Mouse (Mus musculus) lung, adult 2 months (tissue): ENCODE measurements around the gene Traf3ip1. TPM values are rescaled to one million over a fixed set of nuclear protein-coding genes. Genes with fewer than 3 reads are reported as not detected.

Experiments
- DNase-seq: peaks from one replicate; pipeline ENCODE4 v3.0.0; 2022
- H3K4me1 ChIP-seq: fragments of 200-500 bp; 2 replicates; pipeline ENCODE4 v1.6.1; 2011; ENCODE audit warnings: low read length; ENCODE audit not compliant: control insufficient read depth, insufficient read depth
- H3K4me3 ChIP-seq: fragments of 200-500 bp; replicated peaks from 2 replicates; pipeline ENCODE3; 2011; ENCODE audit warnings: low read depth, mild to moderate bottlenecking, control low read depth, low read length; ENCODE audit errors: extremely low read depth
- CTCF ChIP-seq: fragments of 200-500 bp; IDR thresholded peaks from 2 replicates; pipeline ENCODE4 v1.5.1; 2011; ENCODE audit warnings: mild to moderate bottlenecking, low read length, control low read depth; ENCODE audit not compliant: insufficient read depth
- POLR2A ChIP-seq: fragments of 200-500 bp; IDR thresholded peaks from 2 replicates; pipeline ENCODE4 v1.6.1; 2011; ENCODE audit warnings: low read depth, mild to moderate bottlenecking, control low read depth, low read length, borderline replicate concordance; ENCODE audit errors: extremely low read depth
- WGBS: fragments of 180-500 bp; shearing (Covaris S2); methylation state at CpG from one replicate; pipeline ENCODE4 v1.1.7; 2018; 5-methylcytosine and 5-hydroxymethylcytosine counted together
- polyA plus RNA-seq: library from polyadenylated mRNA; depleted of rRNA; stranded (reverse); fragments of >200 nt; gene quantifications from 2 replicates; pipeline ENCODE4 v1.2.3, GENCODE M21; 2012

Traf3ip1 gene
- polyA plus RNA-seq, 1 experiment, result 20.2 TPM

DNA sequence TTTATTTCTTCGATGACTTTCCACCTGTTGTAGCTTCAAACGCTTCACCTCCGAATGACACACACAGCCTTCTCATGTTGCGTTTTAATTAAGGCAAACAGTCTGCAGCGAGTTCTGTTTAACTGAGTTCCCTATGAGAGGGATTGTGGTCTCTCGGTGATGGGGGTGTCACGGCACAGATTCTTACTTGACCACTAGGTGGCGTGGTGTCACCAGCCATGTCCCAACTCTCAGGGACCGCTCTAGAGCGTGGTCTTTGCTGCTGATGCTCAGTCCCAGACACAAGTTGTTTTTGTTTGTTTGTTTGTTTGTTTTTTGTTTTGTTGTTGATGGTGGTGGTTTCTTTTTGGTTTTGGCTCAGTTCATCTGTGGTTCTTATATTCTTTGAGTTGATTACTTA, 29.3 kb downstream of the Traf3ip1 start:
- WGBS, result 15% methylated on average over 10 of the region's 10 CpGs
- Histone ChIP-seq H3K4me1 (no peaks in the 10 kb centered on the region), H3K4me3 (no peak overlapping the region)
- DNase-seq, result peak; percentile 43
- TF ChIP-seq CTCF, result peak; percentile 97
- no peak for TF ChIP-seq POLR2A

DNA sequence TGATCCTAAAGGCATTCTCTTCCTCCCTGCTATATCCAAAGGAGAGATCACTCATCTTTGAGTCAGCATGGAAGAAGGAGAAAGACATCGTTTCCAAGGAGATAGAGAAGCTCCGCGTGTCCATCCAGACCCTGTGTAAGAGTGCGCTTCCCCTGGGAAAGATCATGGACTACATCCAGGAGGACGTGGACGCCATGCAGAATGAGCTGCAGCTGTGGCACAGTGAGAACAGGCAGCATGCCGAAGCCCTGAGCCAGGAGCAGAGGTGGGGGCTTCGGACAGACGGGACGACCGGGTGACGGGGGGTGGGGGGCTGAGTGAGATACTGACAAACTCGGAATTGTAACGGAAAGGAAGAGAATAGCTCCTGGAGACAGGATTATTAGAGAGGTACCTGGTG, 31.4 kb downstream of the Traf3ip1 start:
- TF ChIP-seq POLR2A, result no peak
- no peak for TF ChIP-seq CTCF
- no peaks in the 10 kb centered on the region for H3K4me1 ChIP-seq
- no peak overlapping the region for H3K4me3 ChIP-seq
- WGBS, result 91% methylated on average over 14 of the region's 14 CpGs
- DNase-seq, result no peak

DNA sequence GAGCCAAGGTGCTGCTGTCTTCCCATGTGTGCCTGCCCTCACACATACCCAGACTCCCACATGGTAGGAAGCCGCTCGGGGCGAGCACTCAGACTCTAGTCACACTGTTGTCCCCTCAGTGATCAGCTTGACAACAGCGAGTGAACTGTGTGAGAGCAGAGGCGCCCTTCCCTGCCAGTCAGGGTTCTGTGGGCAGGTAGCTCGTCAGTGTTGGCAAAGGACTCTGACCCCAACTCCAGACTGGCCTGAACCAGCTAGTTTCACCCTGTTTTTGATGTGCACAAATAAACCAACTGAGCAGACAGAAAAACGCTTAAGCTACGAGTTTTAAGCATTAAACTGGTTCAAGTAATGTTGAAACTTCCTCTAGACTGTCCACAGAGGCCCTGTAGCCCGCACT, 35.7 kb downstream of the Traf3ip1 start:
- no peaks in the 10 kb centered on the region for H3K4me1 ChIP-seq

DNA sequence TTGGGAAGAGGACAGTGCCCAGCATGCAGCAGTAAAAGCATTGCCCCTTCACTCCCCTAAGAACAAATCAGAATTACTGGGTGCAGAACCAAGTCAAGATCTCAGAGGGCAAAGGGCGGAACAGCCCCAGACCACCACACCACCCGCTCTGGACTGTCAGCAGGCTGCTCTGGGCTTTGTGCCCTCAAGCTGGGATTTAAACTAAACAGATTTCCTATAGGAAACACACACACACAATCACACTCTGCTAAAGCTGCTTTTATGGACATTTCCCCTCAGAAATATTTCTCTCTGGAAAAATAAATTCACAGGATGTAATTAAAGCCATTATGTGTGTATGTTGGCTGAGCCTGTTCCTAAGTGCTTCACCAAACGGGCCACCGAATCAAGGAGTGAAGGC, 37.8 kb downstream of the Traf3ip1 start:
- Histone ChIP-seq H3K4me3 (no peak overlapping the region), H3K4me1 (no peaks in the 10 kb centered on the region)
- TF ChIP-seq POLR2A (no peak), CTCF (no peak)
- 82% methylated on average over 4 of the region's 4 CpGs for WGBS
- DNase-seq, result no peak

More for the DNA sequence above, 35.7 kb downstream of the Traf3ip1 start:
- no peak for DNase-seq
- H3K4me3 ChIP-seq, result no peak overlapping the region
- no peak for TF ChIP-seq CTCF
- TF ChIP-seq POLR2A, result no peak
- WGBS, result 91% methylated on average over 9 of the region's 9 CpGs

DNA sequence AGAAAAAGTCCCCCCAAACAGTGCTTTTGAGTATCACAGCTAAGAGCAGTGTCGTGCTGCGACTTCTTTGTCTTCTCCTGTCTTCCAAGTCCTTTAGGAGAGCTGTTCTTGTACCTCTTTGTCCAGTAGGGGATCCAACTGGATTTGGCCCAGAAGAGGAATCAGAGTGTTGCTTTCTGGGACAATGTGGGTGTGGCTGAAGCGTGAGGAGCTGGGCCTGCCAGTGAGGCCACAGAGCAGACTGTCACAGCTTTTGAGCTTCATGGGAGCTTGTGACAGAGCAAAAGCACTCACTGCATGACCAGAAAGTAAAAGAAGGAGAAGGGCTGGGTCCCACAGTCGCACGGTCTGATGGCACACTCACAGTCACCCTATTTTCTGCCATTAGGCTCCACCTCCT, 38.4 kb downstream of the Traf3ip1 start:
- Histone ChIP-seq H3K4me1 (no peaks in the 10 kb centered on the region), H3K4me3 (no peak overlapping the region)
- TF ChIP-seq CTCF (no peak), POLR2A (no peak)
- 72% methylated on average over 5 of the region's 5 CpGs for WGBS
- DNase-seq, result no peak

DNA sequence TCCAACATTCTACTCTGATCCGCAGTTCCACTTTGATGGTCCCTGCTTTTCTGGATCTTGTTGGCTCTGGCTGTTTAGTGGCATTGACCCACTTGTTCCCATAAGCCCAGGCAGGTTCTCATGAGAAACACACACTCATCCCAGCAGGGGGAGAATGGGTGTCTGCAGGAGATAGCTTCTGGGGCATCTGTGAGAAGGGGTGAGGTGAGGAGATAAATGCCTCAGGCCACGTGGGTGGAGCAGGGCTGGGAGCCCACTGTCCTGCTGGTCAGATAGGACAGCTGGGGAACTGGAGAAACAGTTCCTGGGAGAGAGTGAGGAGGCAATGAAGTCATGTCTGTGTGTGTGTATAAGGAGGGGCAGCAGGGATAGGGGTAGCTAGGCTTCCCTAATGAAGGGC, 39.0 kb downstream of the Traf3ip1 start:
- no peak for DNase-seq
- TF ChIP-seq POLR2A, result no peak
- no peak for TF ChIP-seq CTCF
- WGBS, result 57% methylated on average over 2 of the region's 2 CpGs

DNA sequence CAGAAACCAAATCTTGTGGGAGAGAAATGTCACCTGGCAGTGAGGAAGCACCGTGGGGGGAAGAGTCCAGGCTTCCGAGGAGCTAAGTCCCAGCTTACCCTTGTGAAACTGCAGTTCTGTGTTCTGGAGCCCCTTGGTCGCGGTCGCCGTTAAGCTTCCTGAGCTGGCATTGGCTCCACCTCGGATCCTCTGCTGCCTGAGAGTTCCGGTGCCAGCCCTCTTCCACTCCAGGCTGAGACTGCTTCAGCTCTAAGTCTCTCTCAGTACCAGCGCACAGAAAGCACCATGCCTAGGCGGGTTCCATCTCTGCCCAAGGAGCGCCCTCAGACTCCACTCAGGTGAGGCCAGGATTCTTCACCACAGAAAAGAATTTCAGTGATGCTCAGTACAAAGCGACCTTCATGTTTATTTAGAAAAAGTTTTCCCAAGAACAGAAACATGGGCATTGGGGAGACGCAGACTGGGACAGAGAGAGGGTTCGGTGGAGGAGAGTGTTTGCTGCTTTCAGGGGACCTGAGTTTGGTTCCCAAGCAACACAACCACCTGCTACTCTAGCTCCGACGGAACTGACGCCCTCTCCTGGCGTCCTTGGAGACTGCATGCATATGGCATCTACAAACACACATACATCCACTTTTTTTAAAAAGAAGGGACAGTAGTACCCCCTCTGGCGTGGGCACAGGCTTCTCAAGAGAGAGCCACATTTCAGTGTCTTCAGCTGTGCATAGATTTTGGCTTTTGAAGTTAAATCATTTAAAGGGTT, 39.7 kb downstream of the Traf3ip1 start:
- H3K4me3 ChIP-seq, result no peak overlapping the region
- TF ChIP-seq POLR2A, result no peak
- TF ChIP-seq CTCF, result 0 out of 2 replicates have a peak, but pooled peaks have one; percentile 3
- DNase-seq, result no peak
- H3K4me1 ChIP-seq, result no peaks in the 10 kb centered on the region
- 66% methylated on average over 19 of the region's 19 CpGs for WGBS

More for the DNA sequence above, 39.0 kb downstream of the Traf3ip1 start:
- H3K4me1 ChIP-seq, result no peaks in the 10 kb centered on the region
- H3K4me3 ChIP-seq, result no peak overlapping the region

DNA sequence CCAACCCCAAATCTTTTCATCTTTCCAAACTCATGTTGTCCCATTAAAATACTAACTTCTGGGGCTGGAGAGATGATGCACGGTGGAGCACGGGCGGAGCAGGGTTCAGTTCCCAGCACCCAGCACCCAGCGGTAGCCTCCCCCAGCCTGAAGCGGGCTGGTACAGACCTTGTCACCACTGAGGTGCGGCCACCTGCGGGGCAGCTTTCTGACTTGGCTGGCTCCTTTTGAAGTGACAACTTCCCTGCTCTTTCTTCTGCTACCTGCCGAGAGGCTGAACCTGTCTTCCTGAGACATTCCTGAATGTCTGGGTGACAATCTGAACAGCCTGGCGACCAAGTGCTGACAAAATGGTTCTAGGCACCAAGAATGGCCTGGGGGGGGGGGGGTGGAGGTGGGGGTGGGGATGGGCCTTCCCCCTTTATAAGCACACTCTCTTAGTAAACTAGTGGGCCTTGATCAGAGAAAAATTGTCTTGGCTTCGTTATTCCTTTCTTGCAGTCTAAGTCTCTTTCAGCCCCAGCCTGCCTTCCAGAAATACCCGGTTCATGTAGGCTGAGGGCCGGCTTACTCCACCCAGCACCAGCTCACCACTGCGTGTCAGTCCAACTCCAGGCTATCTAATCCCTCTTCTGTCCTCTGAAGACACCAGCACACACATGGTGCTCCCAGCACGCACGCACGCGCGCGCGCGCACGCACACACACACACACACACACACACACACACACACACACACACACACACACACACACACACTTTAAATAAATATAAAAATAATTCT, 43.5 kb downstream of the Traf3ip1 start:
- TF ChIP-seq CTCF (no peak), POLR2A (no peak)
- WGBS, result 39% methylated on average over 22 of the region's 22 CpGs
- DNase-seq, result no peak
- H3K4me3 ChIP-seq, result no peak overlapping the region
- H3K4me1 ChIP-seq, result peaks cover 11% of the 10 kb centered on the region

DNA sequence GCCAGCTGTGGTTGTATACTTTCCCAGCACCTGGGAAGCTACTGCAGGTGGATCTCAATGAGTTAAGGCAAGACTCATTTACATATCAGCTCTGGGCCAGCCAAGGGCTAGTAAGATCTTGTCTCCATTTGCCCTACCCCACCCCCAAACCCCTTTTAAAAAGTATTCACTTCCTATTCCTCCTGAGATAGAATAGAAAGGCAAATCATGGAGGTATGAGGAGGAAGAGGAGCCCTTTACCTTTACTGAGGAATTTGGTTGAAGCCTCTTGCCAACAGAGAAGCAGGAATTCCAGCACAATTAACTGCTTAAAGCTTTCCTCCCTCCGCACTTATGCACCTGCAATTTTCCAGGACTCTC, 44.1 kb downstream of the Traf3ip1 start:
- Histone ChIP-seq H3K4me3 (no peak overlapping the region), H3K4me1 (peaks cover 11% of the 10 kb centered on the region)
- DNase-seq, result no peak
- WGBS, result 57% methylated on average over 1 of the region's 1 CpGs
- TF ChIP-seq CTCF (no peak), POLR2A (no peak)
